Mouse (Mus musculus) mouse trophoblast stem cell (cell line): Measurements from ENCODE around the gene Nup210.
"Not testable (repeated sequence)": the region's sequence is repeated elsewhere in the genome, so short reads cannot be mapped to it uniquely, and the experiment has no call there.

Experiments
- in situ Hi-C, 2 experiments: fragments of 300-500 bp; cut with MseI, MboI; formaldehyde crosslinking; loops; 2 replicates in 1 of 2; 3 replicates in 1 of 2; pipeline ENCODE4 v1.15.1; 2025

Gene Nup210

DNA sequence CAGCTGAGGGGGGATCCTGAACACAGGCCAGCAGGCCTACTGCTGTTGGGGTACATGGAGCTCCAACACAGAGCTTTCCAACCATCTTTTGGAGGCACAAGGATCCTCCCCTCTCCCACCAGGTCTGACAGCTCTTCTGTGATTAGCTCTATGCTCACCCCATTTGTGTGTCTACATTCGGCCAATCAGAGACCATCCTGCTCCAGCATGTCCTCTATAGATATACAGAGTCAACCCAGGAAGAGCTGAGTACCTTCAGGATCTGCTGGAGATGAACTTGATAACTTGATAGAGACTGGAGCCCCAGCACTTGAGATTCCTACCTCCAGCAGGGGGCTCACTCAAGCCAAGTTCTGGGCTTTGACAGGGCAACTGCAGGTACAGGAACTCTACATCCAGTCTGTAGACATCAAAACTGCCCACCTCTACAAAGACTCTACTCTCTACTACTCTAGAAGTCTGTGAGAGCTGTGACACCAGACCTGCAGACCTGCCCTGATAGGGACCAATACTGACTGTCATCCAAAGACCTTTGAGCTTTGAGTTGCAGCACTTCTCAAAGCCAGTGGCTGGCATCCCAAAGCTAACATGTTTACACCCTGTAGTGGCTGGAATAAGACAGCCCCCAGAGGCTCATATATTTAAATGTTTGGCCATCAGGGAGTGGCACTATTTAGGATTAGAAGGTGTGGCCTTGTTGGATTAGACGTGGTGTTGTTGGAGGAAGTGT lies 11.1 kb downstream of the Nup210 start:
- in situ Hi-C loops, result no loop called here

DNA sequence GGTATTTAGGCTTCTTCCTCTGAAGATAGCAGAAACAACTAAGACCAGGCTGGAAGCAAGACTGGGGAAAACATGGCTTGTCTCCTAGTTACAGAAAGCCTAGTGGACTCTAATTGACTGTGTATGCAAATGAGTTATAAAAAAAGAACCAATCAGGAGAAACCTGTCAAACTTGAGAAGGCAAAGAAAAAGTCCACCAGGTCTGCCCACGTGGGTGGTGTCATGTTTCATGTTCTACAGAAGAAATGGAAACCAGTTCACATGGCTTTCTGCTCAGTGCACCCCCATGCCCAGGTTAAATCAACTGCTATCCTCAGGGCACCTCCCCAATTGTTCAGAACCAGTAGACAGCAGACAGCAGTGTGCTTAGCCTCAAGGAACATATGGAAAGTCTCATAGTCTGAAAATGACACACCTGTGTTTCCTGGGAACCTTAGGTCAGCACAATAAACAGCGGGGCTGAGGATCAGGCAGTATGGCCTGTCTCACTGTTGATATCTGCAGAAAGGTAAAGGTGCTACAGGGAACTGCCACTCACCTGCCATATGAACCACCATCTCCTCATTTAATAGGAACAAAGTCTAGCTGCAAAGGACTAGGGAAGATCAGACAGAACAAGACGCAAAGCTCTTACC lies 11.7 kb downstream of the Nup210 start:
- in situ Hi-C loops, result no loop called here

DNA sequence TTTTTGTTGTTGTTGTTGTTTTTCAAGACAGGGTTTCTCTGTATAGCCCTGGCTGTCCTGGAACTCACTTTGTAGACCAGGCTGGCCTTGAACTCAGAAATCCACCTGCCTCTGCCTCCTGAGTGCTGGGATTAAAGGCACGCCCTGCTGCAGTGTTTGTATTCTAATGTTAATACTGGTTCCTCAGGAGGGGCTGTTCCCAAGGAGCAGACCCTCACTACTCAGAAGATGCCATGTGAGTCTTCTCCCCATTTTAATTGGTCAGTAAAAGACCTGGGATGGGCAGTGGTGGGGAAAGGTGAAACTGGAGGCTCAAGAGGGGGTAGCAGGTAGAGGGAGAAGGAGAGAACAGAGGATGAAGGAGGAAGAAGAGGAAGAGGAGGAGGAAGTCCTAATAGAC lies 13.2 kb downstream of the Nup210 start:
- in situ Hi-C loops, result not testable (repeated sequence)

DNA sequence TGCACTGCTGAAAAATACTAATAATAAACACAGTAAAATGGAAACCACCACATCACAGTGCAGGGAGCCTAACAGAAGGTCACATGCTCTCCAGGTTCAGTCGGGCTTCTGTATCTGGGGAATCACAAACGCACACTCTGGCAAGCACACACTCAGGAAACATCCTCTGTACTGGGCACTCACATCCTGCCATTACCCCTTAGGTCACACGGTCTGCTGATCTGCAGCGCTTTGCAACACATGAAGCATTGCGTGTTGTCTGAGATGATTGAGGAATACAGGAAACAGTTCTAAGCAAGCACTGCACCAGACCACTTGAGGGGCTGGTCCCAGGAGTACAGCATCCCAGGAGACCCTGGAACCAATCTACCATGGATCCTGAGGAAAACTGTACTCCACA lies 16.0 kb downstream of the Nup210 start:
- in situ Hi-C loops, result no loop called here

DNA sequence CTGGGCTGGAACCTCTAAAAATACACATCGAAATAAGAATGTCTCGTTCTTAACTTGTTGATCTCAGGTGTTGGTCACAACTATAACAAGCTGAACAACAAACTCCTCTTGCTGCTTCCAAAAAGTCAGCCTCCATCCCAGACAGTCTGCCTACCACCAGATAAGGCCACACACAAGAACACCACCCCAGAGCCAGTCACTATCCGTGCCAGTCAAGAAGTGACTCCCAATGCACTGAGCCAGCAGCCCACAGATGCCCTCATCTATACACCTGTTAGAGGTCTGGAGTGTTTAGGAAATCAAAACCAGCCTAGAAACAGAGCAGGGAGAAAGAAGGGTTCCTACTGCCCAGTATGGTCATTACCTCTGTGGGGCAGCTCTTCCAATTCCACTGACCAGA lies 18.8 kb downstream of the Nup210 start:
- in situ Hi-C loops, result no loop called here

DNA sequence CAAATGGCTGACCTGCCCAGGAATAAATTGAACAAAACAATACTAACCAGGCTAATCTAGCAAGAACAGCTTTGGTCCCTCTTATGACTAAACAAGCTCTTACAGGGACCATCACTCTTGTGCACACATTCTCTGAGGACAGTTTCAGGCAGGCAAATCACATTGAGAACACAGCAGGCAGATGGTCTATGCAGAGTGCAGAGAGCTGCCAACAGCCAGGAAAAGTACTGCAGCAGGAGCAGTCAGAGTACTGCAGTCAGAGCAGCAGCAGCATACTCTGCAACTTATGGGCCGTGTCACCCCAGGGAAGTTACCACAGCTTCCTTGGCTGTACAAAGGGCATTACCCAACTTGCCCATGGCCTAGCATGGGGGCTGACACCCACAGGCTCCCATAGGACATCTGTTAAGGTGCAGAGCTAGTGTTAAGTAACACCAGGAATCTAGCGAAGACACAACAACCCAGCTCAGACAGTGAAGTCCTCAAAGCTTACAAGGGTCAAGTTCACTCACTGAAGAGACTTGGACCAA lies 21.5 kb downstream of the Nup210 start:
- in situ Hi-C loops, result no loop called here

DNA sequence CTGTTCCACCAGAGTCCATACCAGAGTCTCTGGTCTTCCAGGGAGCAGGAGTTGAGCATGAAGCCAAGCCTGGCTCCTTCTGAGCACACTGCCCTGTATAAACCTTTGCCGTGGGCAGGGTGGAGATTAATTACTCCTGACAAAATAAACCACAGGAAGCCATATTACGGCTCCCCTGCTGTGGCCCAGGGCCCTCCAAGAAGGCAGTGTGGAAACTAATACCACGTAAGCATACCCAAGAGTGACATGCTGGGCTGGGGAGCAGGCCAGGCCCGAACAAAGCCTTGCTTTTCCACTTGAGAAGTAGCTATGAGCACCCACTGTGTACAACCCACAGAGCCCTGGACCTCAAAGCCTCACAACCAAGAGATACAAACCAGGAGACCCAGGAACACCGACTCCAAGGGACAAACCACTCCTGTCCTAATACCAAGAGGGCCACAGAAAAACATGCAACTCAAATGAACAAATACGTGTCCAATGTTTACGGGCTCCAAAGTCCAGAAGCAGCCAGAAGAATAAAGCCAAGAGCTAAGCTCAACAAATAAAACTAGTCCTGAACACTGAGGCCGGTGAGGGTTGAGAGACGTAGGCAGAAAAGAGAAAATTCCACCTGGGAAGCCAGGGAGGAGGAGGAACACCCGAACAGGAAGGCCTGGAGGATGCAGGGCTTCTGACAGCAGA lies 24.3 kb downstream of the Nup210 start:
- in situ Hi-C loops, result no loop called here

DNA sequence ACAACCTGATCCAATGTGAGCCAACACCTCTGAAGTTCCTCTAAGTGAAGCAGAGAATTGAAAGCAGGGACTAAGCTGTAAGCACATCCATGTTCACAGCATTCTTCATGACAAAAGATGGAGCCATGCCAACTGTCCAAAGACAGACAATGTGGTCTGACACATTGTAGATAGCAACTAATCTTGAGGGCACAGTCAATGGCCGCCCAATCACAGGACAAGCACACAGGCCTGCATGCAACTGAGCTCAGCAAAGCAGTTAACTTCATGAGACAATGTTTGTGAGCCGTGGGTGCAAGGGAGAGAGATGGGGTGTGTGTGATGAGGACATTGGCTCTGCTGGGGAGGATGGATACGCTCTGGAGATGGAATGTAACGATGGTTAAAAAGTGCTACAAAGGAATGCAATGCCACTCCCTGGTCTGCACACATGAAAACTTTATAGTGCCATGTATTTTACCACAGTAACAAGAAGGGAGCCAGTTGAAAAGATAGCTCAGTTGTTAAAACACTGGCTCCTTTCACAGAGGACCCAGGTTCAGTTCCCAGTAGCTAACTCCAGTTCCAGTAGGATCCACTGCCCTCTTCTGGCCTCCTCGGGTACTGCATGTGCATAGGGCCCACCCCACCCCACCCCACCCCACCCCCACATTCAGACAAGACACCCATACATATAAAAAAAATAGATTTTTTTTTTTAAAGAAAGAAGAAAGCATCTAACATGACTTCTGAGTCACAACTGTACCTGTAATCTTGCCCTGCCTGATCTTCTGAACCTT lies 31.3 kb downstream of the Nup210 start:
- in situ Hi-C loops, result no loop called here

DNA sequence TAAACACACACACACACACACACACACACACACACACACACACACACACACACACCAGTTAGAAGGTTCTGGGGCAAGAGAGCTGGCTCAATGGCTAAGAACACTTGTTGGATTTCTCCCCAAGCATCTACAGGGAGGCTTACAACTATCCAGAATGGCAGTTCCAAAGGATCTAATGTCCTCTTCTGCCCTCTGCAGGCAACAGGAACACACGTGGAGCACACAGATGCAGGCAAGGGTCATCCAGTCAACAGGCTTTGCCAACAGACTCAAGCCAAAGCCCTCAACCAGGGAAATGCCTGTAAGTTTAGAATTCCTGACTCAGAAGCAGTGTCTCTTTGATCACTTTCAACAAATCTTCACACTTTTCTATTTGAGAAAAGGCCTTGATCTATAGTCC lies 36.6 kb downstream of the Nup210 start:
- in situ Hi-C loops, result no loop called here

DNA sequence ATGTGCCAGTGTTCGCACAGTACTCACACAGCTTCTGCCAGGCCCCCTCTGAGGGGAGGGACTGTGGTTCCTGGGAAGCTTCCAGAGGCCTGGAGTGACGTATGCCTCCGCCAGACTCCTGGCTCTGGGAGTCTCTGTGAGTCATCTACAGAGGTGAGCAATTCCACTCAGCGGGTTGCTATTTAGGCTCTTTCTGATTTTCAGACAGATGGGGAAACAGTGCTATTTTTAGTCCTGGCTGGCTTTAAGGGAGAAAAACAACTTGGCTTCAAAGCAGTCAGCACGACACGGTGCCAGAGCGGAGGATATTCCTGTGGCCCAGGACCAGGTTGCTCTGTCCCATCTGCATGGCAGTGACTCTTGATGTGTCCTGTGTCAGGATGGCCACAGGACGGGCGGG lies 40.4 kb downstream of the Nup210 start:
- in situ Hi-C loops, result no loop called here

DNA sequence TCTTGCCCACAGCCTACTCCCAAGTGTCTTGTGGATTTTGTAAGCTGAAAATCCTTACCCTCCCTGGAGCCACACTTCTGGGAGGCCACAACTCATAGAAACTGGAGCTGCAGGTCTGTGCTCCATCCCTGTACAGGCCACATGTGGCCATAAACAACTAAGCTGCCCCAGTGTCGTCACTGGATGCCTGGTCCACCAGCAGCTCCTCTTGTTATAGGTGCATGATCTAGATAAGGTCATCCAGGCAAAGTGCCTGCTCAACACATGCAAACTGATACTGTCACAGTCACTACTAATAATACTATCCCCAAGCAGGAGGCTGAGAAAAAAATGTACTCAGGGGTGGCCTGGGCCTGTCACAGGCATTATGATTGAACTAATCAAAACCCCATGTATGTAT lies 48.1 kb downstream of the Nup210 start:
- in situ Hi-C loops, result loop anchor here in 1 of 2 experiments (25.0 kb wide), 1 partner anchor 256 kb away; no protein-coding TSS in a partner anchor

DNA sequence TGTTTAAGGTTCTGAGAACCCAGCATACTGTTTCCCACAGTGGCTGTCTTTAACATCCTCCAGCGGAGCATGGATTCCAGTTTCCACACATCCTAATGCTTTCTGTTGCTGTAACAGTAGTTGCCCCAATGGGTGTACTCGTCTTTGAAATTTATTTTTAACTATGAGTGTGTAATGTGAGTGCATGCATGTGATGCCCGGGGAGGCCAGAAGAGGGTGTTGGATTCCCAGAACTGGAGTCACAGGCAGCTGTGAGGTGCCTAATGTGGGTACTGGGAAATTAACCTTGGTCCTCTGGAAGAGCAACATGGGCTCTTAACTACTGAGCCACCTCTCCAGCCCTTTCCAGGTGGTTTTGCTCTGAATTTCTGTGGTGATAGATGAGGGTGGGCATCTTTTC lies 49.6 kb downstream of the Nup210 start:
- in situ Hi-C loops, result loop anchor here in 1 of 2 experiments (25.0 kb wide), 1 partner anchor 255 kb away; no protein-coding TSS in a partner anchor

DNA sequence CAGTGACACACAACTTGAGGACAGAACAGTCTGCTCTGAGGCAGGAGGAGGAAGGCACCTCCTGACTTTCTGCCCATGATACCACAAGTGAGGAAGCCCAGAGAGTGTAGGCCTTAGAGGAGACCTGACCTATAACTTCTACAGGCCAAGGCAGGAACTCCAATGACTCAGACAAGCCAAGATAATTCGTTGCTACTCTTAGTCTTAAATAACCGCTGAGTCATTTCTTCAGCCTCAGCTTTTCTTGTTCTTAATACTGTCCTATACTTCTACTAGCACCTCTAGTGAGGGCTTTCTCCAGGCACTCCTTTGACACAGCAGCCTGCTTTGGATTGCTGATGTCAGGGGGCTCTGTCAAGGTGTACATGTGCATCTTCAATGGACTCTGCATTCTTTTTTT lies 55.3 kb downstream of the Nup210 start:
- in situ Hi-C loops, result loop anchor here in 1 of 2 experiments (25.0 kb wide), 1 partner anchor 249 kb away; no protein-coding TSS in a partner anchor

DNA sequence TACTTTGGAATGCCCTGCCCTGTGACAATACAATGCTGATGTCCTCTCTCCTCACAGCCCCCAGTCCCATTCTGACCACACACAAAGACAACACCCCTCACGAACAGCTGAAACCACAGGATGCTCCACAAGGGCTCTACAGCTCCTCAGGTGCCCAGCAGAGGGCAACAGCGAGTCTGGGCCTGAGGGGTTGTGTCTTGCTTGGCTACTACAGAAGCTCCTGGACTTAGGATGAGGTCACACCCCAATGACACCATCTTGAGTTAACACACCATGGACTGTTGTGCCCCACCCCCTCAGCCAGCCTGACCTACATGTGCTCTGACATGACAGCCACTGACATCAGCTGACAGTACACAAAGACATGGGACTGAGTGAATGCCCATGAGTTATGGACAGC lies 56.9 kb downstream of the Nup210 start:
- in situ Hi-C loops, result loop anchor here (10.0 to 25.0 kb wide), 2 partner anchors 235 to 247 kb away; no protein-coding TSS in a partner anchor

DNA sequence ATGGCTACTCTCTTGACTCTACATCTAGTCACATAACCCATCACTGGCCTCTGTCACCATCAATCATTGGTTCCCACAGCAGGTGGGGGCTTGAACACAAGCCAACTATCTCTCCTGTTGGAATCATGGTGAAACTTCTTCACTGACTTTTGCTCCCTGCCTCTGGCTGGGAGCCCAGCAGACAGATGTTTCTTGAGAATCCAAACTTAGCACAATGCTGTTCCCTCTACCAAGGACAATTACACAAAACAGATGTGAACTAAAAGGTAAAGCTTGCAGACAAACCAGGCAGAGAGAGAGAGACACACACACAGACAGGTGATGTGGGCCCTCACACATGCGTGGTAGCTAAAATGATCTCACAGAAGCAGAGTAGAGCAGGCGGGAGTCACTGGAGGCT lies 58.6 kb downstream of the Nup210 start:
- in situ Hi-C loops, result loop anchor here (10.0 to 25.0 kb wide), 2 partner anchors 233 to 246 kb away; no protein-coding TSS in a partner anchor

DNA sequence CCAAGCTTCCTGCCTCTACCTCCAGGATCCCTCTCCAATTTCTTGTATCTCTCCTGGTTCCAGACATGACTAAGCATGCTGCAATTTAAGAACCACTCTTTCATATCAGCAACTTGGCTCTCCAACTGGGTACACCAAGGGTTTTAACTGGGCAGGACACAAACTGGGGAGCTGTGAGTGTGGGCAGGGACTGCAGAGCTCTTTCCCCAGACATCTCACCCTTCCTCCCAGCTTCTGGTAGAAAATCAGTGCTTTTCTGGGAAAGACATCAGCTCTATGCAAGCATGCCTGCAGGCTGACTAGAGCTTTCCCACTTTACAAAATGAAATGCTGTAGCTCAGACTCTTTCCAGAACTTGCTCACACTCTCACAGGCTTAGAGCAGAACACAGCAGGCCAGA lies 60.3 kb downstream of the Nup210 start:
- in situ Hi-C loops, result loop anchor here (10.0 to 25.0 kb wide), 2 partner anchors 232 to 244 kb away; no protein-coding TSS in a partner anchor

DNA sequence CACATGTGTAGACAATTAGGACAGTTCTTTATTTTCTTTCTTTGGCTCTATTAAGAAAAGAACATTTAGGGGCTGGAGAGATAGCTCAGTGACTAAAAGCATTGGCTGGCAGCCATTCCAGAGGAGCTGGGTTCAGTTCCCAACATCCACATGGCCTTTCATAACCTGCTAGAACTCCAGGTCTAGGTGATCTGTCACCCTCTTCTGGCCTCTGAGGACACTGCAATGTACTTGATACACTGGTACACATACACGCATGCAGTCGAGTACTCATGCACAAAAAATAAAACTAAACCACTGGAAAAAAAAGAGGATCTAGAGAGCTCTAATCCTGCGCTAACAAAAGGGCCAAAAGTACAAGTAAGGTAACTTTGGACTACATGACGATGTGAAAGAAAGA lies 64.1 kb downstream of the Nup210 start:
- in situ Hi-C loops, result loop anchor here (10.0 to 25.0 kb wide), 2 partner anchors 228 to 240 kb away; no protein-coding TSS in a partner anchor

DNA sequence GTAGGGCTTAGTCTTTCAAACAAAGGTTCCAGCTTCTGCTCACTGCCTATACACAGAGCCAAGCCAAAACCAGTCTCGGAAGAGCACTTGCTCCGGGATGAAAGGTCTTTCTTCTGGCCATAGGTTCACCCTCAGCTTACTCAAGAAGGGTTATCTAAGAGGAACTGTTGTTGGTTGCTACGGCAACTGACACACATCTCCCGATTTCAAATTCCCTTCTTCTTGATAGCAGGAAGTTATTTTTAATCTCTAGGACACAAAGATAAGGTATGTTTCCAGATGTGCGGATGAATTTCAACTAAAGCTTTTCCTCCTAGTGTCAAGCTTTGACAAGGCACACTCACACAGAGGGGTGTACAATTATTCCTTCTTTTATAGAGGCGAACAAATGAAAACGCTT lies 68.6 kb downstream of the Nup210 start:
- in situ Hi-C loops, result no loop called here

DNA sequence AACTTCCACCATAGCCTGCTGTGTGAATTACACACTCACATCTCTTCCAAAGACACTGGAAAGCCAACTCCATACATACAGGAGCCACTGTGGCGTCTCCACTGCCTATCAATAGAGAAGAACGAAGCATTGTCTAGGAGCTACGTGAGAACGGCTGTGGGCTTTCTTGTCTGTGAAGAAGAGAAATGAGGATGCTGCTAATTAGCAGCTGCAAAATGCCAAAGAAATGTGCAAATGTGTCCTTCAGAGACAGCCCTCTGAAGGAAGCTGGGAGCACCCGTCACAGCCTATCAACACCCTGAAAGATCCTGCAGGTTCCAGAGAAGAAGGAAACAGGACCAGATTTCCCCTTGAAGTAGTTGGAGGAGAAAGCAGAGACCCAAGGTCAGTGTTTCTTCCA lies 69.2 kb downstream of the Nup210 start:
- in situ Hi-C loops, result no loop called here

DNA sequence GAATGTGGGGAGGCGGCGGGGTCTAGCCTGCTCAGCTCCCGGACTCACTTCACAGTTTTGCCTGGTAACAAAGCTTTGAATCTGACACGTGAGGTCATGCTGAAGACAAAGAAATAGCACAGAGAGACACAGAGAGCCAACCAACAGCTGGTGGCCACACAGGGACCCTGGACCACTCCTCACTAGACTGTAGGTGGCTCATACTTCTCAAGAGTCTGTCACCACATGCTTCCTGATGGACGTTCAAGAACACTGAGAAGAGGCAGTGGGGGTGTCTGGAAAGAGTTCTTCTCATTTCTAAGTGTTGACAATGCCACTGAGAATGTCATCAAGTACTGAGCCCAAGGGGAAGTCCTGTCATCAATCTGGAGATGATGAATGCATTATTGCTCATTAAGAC lies 70.4 kb downstream of the Nup210 start:
- in situ Hi-C loops, result no loop called here

DNA sequence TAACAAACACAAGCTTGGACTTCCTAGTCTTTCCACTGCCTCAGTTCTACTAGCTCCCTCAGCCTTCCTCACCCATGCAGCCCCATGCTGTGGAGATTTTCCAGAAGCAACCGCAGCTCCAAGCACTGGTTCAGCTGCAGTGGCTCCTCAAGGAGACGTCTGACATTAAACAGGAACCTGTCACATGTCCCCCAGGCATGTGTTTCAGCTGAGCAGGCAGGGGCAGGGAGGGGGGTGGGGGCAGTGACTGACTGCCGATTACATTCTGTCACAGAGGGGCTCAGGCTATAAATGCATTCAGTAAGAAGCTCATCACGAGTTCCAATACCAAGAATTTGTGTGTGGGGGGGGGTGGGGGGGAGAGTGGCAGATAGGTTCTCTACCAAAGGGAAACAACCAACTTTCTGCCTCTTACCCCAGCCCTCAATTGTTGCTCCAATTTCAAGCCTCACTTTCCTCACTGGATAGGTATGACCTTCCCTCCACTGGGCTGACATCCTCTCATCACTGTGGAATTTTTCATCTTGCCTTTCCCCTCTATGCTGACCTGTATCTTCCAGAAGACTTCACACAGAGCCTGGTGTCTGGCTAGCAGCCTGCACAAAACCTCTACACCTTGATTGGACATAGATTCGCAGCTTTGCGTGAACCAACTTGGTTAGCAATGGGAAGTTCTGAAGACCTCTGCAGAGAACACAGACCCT lies 71.8 kb downstream of the Nup210 start:
- in situ Hi-C loops, result no loop called here
